Mouse (Mus musculus) A20 (cell line): ENCODE results near the gene Naaladl2.

Experiments used
- DNase-seq: peaks from one replicate; pipeline ENCODE4 v3.0.0-alpha.2; 2011; ENCODE audit warnings: low read depth, low spot score

The Naaladl2 gene

GRCm38 (mm10) chr3:24690162-24690915, 453.7 kb downstream of the Naaladl2 start:
- no peak for DNase-seq

DNA sequence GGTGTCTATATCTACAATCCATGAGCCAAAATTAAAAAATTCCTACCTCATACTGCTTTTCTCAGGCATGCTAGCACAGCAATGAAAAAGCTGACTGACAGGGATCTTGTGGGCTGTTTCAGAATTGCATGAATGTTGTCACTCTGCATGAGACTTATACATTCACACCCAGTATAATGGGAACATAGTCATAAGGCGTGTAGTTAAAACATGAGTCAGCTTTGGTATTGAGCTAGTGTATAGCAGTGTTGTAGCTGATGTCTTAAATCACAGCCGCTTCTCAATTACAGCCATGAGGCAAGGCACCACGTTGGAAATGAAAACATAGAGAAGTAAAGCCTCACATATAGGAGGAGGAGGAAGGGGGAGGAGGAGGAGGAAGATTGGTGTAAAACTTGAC, 473.6 kb downstream of the Naaladl2 start:
- no peak for DNase-seq

GRCm38 (mm10) chr3:24668052-24668916, 475.8 kb downstream of the Naaladl2 start:
- no peak for DNase-seq

DNA sequence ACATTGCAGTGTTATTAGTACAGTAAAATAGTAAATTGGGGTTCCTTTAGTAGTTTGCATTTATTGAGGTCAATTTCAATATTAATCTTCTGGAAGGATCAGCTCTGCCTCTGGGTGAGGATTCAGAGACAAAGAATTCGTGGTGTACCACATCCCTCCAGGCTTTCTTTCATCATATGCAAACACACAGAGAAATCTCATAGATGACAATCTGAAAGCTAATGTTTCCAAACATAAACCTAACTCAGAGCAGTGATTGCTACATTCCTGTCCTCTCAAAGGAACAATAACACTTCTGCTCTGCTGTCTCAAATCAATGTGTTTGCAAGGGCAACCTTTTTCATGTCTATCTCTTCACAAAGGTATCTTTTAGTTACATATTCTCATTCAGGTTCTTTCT, 478.7 kb downstream of the Naaladl2 start:
- DNase-seq, result no peak

- no peak for DNase-seq
Observed at GRCm38 (mm10) chr3:24663749-24664148, 480.3 kb downstream of the Naaladl2 start.

- DNase-seq, result no peak
Observed at GRCm38 (mm10) chr3:24630032-24630431, 514.0 kb downstream of the Naaladl2 start.

GRCm38 (mm10) chr3:24605485-24605884, 538.6 kb downstream of the Naaladl2 start:
- DNase-seq, result no peak

GRCm38 (mm10) chr3:24604791-24605320, 539.2 kb downstream of the Naaladl2 start:
- DNase-seq, result no peak

DNA sequence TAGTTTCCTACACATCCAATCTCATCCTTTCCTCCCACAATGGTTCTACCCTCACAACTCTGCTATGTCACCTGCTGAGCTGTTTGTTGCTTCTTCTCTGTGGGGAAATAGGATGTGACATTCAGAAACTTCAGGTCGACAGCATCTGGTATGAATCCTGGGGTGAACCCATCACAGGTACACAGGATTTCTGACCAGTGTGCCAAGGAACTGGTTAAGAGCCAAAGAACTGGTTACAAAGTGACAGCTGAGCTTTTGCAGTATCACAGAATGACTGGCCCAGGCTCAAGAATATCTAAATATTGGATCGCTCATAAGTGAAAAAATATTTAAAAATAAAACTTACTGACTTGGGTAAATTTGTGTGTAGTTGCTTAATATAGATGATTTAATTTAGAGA, 548.6 kb downstream of the Naaladl2 start:
- DNase-seq, result no peak

GRCm38 (mm10) chr3:24556617-24557016, 587.4 kb downstream of the Naaladl2 start:
- no peak for DNase-seq

- DNase-seq, result no peak
Observed at GRCm38 (mm10) chr3:24553701-24554100, 590.4 kb downstream of the Naaladl2 start.

GRCm38 (mm10) chr3:24552631-24553030, 591.4 kb downstream of the Naaladl2 start:
- DNase-seq, result no peak

DNA sequence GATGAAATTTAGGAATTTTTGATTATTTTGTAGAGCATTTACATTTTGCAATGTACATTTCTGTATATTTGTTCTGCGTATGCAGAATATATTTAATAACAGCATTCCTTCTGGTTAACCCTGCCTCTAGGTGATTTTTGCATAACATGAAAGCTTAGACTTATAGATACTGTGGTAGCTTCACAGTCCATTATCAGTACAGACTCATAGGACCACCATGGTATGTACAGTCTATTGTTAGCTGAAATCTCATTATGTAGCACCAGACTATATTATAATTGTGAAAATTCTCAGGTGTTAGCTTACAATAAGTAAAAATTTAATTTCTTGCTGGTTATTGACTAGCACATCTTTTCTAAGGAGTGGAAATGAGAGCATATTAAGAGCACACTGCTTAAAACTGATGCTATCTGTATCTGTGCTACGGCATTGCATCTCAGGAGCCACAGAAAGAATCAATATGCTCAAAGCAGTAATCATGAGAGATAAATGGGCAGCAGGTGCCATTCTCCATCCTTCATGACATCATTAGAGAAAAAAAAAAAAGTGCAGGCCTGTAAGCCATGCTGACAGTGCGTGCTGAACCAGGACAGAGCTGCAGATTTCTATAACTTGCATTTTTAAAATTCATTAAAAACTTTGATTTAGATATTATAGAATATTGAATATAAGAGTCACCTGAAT, 610.1 kb downstream of the Naaladl2 start:
- DNase-seq, result no peak

DNA sequence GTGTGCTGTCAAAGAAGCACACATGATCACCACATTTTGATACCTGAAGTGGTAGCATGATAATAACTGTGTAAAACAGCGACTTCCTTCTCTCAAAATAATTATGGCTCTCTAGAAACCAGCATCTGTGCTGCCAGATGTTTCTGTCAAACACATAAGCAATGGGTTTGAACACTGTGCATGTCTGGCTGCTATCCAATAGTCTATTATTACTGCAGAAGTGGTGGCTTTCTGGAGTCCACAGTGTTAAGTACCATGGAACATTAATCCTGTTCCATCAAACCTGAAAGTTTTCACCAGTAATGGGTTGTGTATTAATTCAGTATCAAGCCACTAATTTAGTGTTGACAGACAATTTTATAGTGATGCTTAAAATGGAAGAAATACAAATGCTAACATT, 629.1 kb downstream of the Naaladl2 start:
- no peak for DNase-seq

GRCm38 (mm10) chr3:24486456-24487112, 657.5 kb downstream of the Naaladl2 start:
- DNase-seq, result no peak

- no peak for DNase-seq
Observed at GRCm38 (mm10) chr3:24463941-24464340, 680.1 kb downstream of the Naaladl2 start.

GRCm38 (mm10) chr3:24440621-24441020, 703.4 kb downstream of the Naaladl2 start:
- DNase-seq, result no peak

DNA sequence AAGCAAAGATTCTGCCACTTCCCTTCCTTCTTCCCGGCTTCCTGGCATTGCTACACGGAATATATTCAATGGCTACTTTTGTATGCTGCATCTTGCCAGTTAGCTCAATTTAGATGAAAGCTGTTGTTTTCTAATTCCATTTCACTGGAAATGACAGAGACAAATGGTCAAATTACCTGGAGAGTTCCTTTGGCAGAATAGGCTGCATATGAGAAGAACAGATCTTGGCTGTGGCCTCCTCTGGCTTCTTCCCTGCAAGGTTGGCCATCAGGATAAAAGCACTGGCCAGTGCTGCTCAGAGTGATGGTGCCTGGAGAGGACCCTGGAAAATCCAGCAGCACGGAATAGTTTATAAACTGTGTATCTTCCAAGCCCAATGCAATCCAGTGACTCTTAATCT, 711.3 kb downstream of the Naaladl2 start:
- no peak for DNase-seq

- DNase-seq, result no peak
Observed at GRCm38 (mm10) chr3:24391737-24392136, 752.3 kb downstream of the Naaladl2 start.

DNA sequence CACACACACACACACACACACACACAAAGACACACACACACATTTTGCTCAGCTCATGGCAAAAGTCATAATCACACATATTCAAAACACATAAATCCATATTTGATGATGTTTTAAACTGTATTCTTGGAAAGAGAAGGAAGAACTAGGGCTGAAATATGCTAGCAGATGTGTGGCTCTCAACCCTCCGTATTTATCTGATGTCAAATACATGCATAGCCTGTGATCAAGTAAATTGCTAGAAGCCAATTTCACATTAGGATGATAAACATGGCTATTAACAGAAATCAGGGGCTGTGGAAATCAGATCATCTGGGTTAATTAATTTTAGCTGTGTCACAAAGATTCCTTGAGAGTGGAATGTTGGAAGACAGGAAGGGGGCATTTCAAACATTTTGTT, 752.8 kb downstream of the Naaladl2 start:
- no peak for DNase-seq

GRCm38 (mm10) chr3:24355010-24355409, 789.1 kb downstream of the Naaladl2 start:
- no peak for DNase-seq
